8 mouse cellular contexts compared by ENCODE assay signal in the genomic region with DNA sequence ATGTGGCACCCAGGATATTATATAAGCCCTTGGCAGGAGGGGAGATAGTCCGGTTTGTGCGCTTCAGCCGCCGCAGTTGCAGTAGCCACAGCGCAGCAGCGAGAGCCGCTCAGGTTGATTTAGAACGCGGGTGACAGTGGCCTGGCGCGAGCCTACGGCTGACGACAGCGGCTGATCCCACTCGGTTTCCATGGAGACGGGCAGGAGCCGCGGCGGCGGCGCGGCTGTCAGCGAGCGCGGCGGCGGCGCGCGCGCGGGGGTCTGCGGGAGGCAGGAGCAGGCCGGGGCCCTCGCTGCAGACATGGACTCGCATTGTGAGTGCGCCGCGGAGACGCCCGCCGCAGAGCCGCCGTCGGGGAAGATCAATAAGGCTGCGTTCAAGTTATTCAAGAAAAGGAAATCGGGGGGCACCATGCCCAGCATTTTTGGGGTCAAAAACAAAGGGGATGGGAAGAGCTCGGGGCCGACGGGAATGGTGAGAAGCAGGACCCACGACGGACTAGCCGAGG. TPM values are rescaled to one million over a fixed set of nuclear protein-coding genes. Genes with fewer than 3 reads are reported as not detected.
DNase-seq lines count a peak whose midpoint lies in the region; ATAC-seq lines count a peak whose summit lies in the region.

No protein-coding gene starts in this region.

- H3K9ac ChIP-seq in forebrain, embryonic 15.5 days (replicated peaks) = peak overlapping the region; percentile 99

- H3K9me3 ChIP-seq in forebrain, embryonic 15.5 days = no peaks in the 10 kb centered on the region
- no peaks in the 10 kb centered on the region for H3K9me3 ChIP-seq in megakaryocyte, embryonic 14.5 days

- intact Hi-C loops in left cerebral cortex, postnatal 10 days (cut with DNase I) = no loop called here

- peak overlapping the region; percentile 86 for H3K4me3 ChIP-seq in forebrain, embryonic 15.5 days
- peak overlapping the region; percentile 79 for H3K4me3 ChIP-seq in megakaryocyte, embryonic 14.5 days (replicated peaks)

- H3K27ac ChIP-seq in forebrain, embryonic 15.5 days (replicated peaks) = peak overlapping the region; percentile 98

- peaks cover 45% of the 10 kb centered on the region for H3K4me1 ChIP-seq in forebrain, embryonic 15.5 days
- peaks cover 12% of the 10 kb centered on the region for H3K4me1 ChIP-seq in megakaryocyte, embryonic 14.5 days

- ATAC-seq in forebrain, embryonic 15.5 days (replicated peaks) = peak; percentile 94
- ATAC-seq in monocyte, adult 5-6 weeks (replicated peaks; ENCODE audit: insufficient number of reproducible peaks, low FRiP score, low TSS enrichment, poor library complexity, severe bottlenecking) = no peak

- no peaks in the 10 kb centered on the region for H3K36me3 ChIP-seq in forebrain, embryonic 15.5 days
- H3K36me3 ChIP-seq in megakaryocyte, embryonic 14.5 days (replicated peaks; ENCODE audit: low read length) = no peaks in the 10 kb centered on the region

- under 1% methylated on average over 53 of the region's 53 CpGs for WGBS in forebrain, embryonic 15.5 days

- H3K4me2 ChIP-seq in forebrain, embryonic 15.5 days (replicated peaks) = peak overlapping the region; percentile 92

- DNase-seq in WW6 (ENCODE audit: low read depth, low spot score) = peak; percentile 33
- peak; percentile 91 for DNase-seq in cerebellum, adult 11 months
- DNase-seq in induced T-regulatory cell, adult 2 months (ENCODE audit: low read depth) = peak; percentile 5
- DNase-seq in left cerebral cortex, postnatal 10 days (ENCODE audit: extremely low spot score in 1 of 2, low spot score in 2 of 2) = peak; percentile 90 to 91
- DNase-seq in right cerebral cortex, postnatal 36 days (ENCODE audit: low spot score in 2 of 2) = peak; percentile 88 to 91

- no peaks in the 10 kb centered on the region for H3K27me3 ChIP-seq in forebrain, embryonic 15.5 days
- H3K27me3 ChIP-seq in megakaryocyte, embryonic 14.5 days (replicated peaks) = peaks cover 67% of the 10 kb centered on the region

RNA-seq across cellular contexts. Expression of gene Amer2, which starts 5.1 kb away (rescaled TPM):
- 51.1 and 54.6 TPM in 2 replicates for polyA plus RNA-seq in forebrain, embryonic 15.5 days (2015; fragmentation: Nextera tagmentation; extraction: Ambion mirVana)
- 10 to 100 TPM; 37.3 to 40.8 TPM for total RNA-seq in left cerebral cortex, postnatal 10 days (2021)
- polyA plus RNA-seq in megakaryocyte, embryonic 14.5 days (2012; ENCODE audit: insufficient read depth, low replicate concordance) = not detected in 2 replicates
- not detected in 3 replicates for total RNA-seq in monocyte, adult 5-6 weeks (2017)

Comparison
In these comparisons a context has a peak if more than half of its experiments do, and no peak if none do; other contexts are left out.
1. DNase-seq: peak in every context shown above with its lines; median percentile 91 in cerebellum, adult 11 months; 90 in left cerebral cortex, postnatal 10 days; 90 in right cerebral cortex, postnatal 36 days; 33 in WW6; 5 in induced T-regulatory cell, adult 2 months.
2. RNA of gene Amer2, which starts 5.1 kb away (total RNA-seq): 37.3 to 40.8 TPM in left cerebral cortex, postnatal 10 days; not detected in monocyte, adult 5-6 weeks; every median in the first group is over 10 times any median in the second.